Mouse (Mus musculus) erythroblast, embryonic 14.5 days (primary cell): Measurements from ENCODE around the gene Susd2. TPM values are rescaled to one million over a fixed set of nuclear protein-coding genes. Genes with fewer than 3 reads are reported as not detected.

Experiments used
- H3K27me3 ChIP-seq: 2 replicates; pipeline ENCODE4 v1.6.1; 2012; ENCODE audit warnings: inconsistent platforms; ENCODE audit not compliant: control insufficient read depth
- H3K36me3 ChIP-seq: 2 replicates; pipeline ENCODE4 v1.6.1; 2012; ENCODE audit warnings: mild to moderate bottlenecking, inconsistent platforms; ENCODE audit not compliant: control insufficient read depth
- H3K4me1 ChIP-seq: 2 replicates; pipeline ENCODE4 v1.6.1; 2012; ENCODE audit warnings: inconsistent platforms; ENCODE audit not compliant: control insufficient read depth
- H3K4me3 ChIP-seq: replicated peaks from 2 replicates; pipeline ENCODE3; 2012; ENCODE audit warnings: moderate library complexity, mild to moderate bottlenecking, inconsistent platforms
- H3K9me3 ChIP-seq: 2 replicates; pipeline ENCODE4 v1.6.1; 2012; ENCODE audit warnings: low read length, inconsistent platforms, mixed read lengths; ENCODE audit not compliant: control insufficient read depth
- GATA1 ChIP-seq: IDR thresholded peaks from 2 replicates; pipeline ENCODE4 v1.6.1; 2012; ENCODE audit warnings: low read length, inconsistent platforms, mixed read lengths
- TAL1 ChIP-seq: IDR thresholded peaks from 3 replicates; pipeline ENCODE4 v1.6.1; 2012; ENCODE audit warnings: low read length, inconsistent platforms, mixed read lengths
- polyA plus RNA-seq: library from polyadenylated mRNA; stranded (reverse); fragments of >175 nt; gene quantifications from 2 replicates; pipeline ENCODE4 v1.2.3, GENCODE M21; 2012

The Susd2 gene
- polyA plus RNA-seq, 1 experiment = 0.05 TPM

DNA sequence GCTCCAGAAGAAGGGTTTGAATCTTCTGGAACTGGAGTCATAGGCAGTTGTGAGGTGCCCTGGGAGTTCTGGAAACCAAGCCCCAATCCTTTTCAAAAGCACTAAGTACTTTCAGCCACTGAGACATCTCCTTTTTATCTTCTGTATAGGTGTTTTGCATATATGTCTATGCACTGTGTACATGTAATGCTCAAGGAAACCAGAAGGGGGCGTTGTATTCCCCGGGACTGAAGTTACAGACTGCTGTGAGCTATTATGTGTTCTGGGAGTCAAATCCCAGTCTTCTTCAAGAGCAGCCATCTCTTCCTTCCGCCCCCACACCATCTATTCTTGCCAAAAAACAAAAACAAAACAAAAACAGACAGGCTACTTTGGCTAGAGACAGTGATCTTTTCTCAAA is 23.0 kb downstream of the Susd2 start:
- no peaks in the 10 kb centered on the region for H3K36me3 ChIP-seq
- no peak overlapping the region for H3K4me3 ChIP-seq
- no peak for TF ChIP-seq TAL1
- TF ChIP-seq GATA1 = no peak
- peaks cover 4% of the 10 kb centered on the region; the same call in 1 of the 2 replicates for H3K27me3 ChIP-seq
- H3K4me1 ChIP-seq = no peaks in the 10 kb centered on the region
- peaks cover 3% of the 10 kb centered on the region; the same call in 1 of the 2 replicates for H3K9me3 ChIP-seq

- no peak overlapping the region for H3K4me3 ChIP-seq
- no peaks in the 10 kb centered on the region for H3K4me1 ChIP-seq
- TF ChIP-seq TAL1 = no peak
- no peak for TF ChIP-seq GATA1
- no peaks in the 10 kb centered on the region for H3K27me3 ChIP-seq
- H3K9me3 ChIP-seq = no peaks in the 10 kb centered on the region
- no peaks in the 10 kb centered on the region for H3K36me3 ChIP-seq
Observed at GRCm38 (mm10) chr10:75616044-75616443, 27.8 kb downstream of the Susd2 start.

DNA sequence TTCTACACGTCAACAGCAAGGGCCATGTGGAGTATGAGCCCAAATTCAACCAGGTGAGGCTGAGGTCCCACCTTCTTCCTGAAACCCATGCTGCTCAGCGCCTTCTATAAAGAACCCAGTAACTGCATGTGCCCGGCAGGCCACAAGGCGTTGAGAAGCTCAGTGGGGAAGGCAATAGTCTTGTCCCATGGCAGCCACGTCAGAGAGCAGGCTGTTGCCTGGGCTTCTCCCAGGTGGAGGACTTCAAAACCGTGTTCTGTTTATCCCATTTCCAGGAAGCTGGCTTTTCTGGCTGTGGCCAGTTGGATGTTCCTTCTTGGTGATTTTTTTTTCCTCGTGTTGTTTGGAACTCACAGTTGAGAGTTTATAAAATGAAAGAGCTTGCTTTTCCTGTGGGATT is 33.3 kb downstream of the Susd2 start:
- Histone ChIP-seq H3K4me1 (no peaks in the 10 kb centered on the region), H3K36me3 (no peaks in the 10 kb centered on the region), H3K9me3 (no peaks in the 10 kb centered on the region), H3K4me3 (no peak overlapping the region), H3K27me3 (no peaks in the 10 kb centered on the region)
- no peak for TF ChIP-seq GATA1
- TF ChIP-seq TAL1 = no peak

DNA sequence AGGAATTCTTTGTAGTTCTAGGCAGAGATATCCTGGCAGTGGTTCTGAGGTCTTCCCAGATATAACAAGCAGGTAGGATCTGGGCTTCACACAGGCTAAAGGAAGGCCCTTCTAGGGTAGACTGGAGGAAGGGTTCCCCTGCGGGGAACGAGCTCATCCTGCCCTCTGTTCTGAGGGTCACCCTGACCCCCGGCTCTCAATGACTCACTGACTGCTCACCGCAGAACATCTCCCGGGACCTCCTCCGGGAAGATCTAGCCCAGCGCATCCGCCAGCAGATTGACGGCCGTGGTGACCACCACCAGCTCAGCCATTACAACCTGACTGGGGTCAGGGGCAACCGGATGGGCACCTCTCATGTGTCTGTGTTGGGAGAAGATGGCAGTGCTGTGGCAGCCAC is 34.8 kb downstream of the Susd2 start:
- TF ChIP-seq GATA1 (no peak), TAL1 (no peak)
- no peaks in the 10 kb centered on the region for H3K4me1 ChIP-seq
- H3K4me3 ChIP-seq = no peak overlapping the region
- H3K36me3 ChIP-seq = no peaks in the 10 kb centered on the region
- no peaks in the 10 kb centered on the region for H3K9me3 ChIP-seq
- no peaks in the 10 kb centered on the region for H3K27me3 ChIP-seq

- Histone ChIP-seq H3K27me3 (no peaks in the 10 kb centered on the region), H3K36me3 (no peaks in the 10 kb centered on the region), H3K4me1 (no peaks in the 10 kb centered on the region), H3K4me3 (no peak overlapping the region), H3K9me3 (no peaks in the 10 kb centered on the region)
- TF ChIP-seq TAL1 = no peak
- no peak for TF ChIP-seq GATA1
Observed at GRCm38 (mm10) chr10:75607253-75607652, 36.6 kb downstream of the Susd2 start.

DNA sequence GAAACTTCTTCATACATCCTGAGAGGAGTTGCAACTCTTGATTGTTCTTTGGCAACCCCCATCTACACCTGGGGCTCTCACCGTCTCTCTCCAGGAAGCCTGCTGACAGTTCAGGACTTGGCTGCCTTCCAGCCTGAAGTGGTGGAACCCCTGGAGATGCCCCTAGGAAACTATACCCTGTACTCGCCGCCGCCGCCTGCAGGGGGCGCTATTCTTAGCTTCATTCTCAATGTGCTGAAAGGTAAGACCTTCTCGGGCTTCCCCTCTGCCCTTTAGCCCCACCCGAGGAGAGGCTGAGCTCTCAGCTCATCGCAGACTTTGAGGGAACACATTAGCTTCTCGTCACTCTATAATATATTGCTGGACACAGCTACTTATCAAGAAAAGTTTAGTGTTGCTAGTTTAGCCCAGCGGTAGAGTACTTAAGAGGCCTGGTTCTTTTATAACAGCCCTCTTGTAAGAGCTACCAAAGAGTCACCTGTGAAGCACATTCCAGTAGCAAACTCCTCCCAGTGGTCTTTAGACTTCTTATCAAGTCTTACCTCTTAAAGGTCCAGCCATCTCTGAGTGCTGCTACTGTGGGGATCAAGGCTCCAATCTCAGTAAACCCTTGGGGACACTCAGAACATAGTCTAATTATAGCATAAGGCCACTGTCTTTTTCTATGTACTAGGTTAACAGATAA is 38.5 kb downstream of the Susd2 start:
- Histone ChIP-seq H3K4me1 (no peaks in the 10 kb centered on the region), H3K27me3 (no peaks in the 10 kb centered on the region), H3K36me3 (no peaks in the 10 kb centered on the region), H3K9me3 (no peaks in the 10 kb centered on the region), H3K4me3 (no peak overlapping the region)
- TF ChIP-seq TAL1 (no peak), GATA1 (no peak)

GRCm38 (mm10) chr10:75600189-75600730 is 43.5 kb downstream of the Susd2 start:
- Histone ChIP-seq H3K27me3 (no peaks in the 10 kb centered on the region), H3K4me1 (no peaks in the 10 kb centered on the region), H3K36me3 (no peaks in the 10 kb centered on the region), H3K4me3 (no peak overlapping the region), H3K9me3 (peaks cover 2% of the 10 kb centered on the region; the same call in 1 of the 2 replicates)
- TF ChIP-seq GATA1 (no peak), TAL1 (no peak)

DNA sequence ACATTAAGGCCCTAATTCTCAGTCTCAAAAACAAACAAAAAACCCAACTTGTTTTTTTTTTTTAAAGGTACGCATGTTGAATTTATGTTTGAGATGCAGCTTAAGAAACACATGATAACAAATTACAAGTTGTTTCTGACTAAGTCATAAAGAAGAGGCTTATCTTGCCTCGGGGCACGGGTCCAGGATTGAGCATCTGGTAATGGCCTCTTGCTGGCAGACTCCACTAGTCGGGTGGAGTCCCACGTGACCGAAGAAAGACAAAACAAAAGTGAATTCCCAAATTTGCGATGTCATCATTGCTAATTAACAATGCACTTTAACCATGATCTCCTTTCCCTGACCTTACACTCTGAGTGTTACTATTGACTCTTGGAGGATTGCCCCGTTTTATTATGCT is 47.8 kb downstream of the Susd2 start:
- Histone ChIP-seq H3K9me3 (peaks cover 2% of the 10 kb centered on the region; the same call in 1 of the 2 replicates), H3K4me1 (no peaks in the 10 kb centered on the region)

GRCm38 (mm10) chr10:75592585-75592984 is 51.2 kb downstream of the Susd2 start:
- TF ChIP-seq TAL1 (no peak), GATA1 (no peak)
- no peak overlapping the region for H3K4me3 ChIP-seq
- H3K36me3 ChIP-seq = no peaks in the 10 kb centered on the region
- no peaks in the 10 kb centered on the region for H3K4me1 ChIP-seq
- H3K9me3 ChIP-seq = 0 out of 2 replicates have a peak, but pooled peaks cover 2% of the 10 kb centered on the region
- no peaks in the 10 kb centered on the region for H3K27me3 ChIP-seq

More for the DNA sequence above, 47.8 kb downstream of the Susd2 start:
- TF ChIP-seq TAL1 = no peak
- no peak for TF ChIP-seq GATA1
- H3K27me3 ChIP-seq = no peaks in the 10 kb centered on the region
- H3K4me3 ChIP-seq = no peak overlapping the region
- no peaks in the 10 kb centered on the region for H3K36me3 ChIP-seq
